Mouse (Mus musculus): ENCODE results near the gene Unc119b. TPM values are rescaled to one million over a fixed set of nuclear protein-coding genes. Genes with fewer than 3 reads are reported as not detected.
"Not testable (repeated sequence)": the region's sequence is repeated elsewhere in the genome, so short reads cannot be mapped to it uniquely, and the experiment has no call there.

The Unc119b gene
- total RNA-seq, 2 experiments from 2014 or later = 25.2 to 31.0 TPM

GRCm38 (mm10) chr5:115100473-115100872 lies 34.3 kb downstream of the Unc119b start:
- no peak overlapping the region; the same call in 1 of the 2 replicates for H3K27ac ChIP-seq
- intact Hi-C loops (cut with DNase I) = no loop called here
- DNase-seq (ENCODE audit: extremely low spot score in 1 of 2, low spot score in 2 of 2) = no peak
- no peak for TF ChIP-seq CTCF (IDR thresholded peaks at IDR 0.05)
- H3K4me3 ChIP-seq = no peak overlapping the region

GRCm38 (mm10) chr5:115099991-115100390 lies 34.8 kb downstream of the Unc119b start:
- no peak for DNase-seq (ENCODE audit: extremely low spot score in 1 of 2, low spot score in 2 of 2)
- intact Hi-C loops (cut with DNase I) = no loop called here
- no peak for TF ChIP-seq CTCF (IDR thresholded peaks at IDR 0.05)
- Histone ChIP-seq H3K27ac (no peak overlapping the region), H3K4me3 (no peak overlapping the region)

- intact Hi-C loops (cut with DNase I) = no loop called here
- TF ChIP-seq CTCF (IDR thresholded peaks at IDR 0.05) = no peak
- DNase-seq (ENCODE audit: extremely low spot score in 1 of 2, low spot score in 2 of 2) = no peak
- Histone ChIP-seq H3K27ac (no peak overlapping the region), H3K4me3 (no peak overlapping the region)
Measured at GRCm38 (mm10) chr5:115099530-115099929, 35.2 kb downstream of the Unc119b start.

- H3K27ac ChIP-seq = no peak within 1 kb of the TSS
- intact Hi-C loops (cut with DNase I) = no loop called here
- no peak within 1 kb of the TSS for H3K4me3 ChIP-seq
- TF ChIP-seq CTCF (IDR thresholded peaks at IDR 0.05) = no peak
- no peak for DNase-seq (ENCODE audit: extremely low spot score in 1 of 2, low spot score in 2 of 2)
Measured at GRCm38 (mm10) chr5:115098195-115098594, 36.6 kb downstream of the Unc119b start, which contains the start of gene Gm10401. Gm10401 (minus strand) TSS chr5:115098295.

GRCm38 (mm10) chr5:115091776-115092175 lies 43.0 kb downstream of the Unc119b start:
- no peak overlapping the region for H3K4me3 ChIP-seq

GRCm38 (mm10) chr5:115091015-115091414 lies 43.8 kb downstream of the Unc119b start:
- no peak for DNase-seq (ENCODE audit: extremely low spot score in 1 of 2, low spot score in 2 of 2)
- Histone ChIP-seq H3K4me3 (no peak overlapping the region), H3K27ac (no peak overlapping the region)
- no peak for TF ChIP-seq CTCF (IDR thresholded peaks at IDR 0.05)
- intact Hi-C loops (cut with DNase I) = no loop called here

More at GRCm38 (mm10) chr5:115091776-115092175, 43.0 kb downstream of the Unc119b start:
- intact Hi-C loops (cut with DNase I) = no loop called here
- H3K27ac ChIP-seq = no peak overlapping the region
- no peak for DNase-seq (ENCODE audit: extremely low spot score in 1 of 2, low spot score in 2 of 2)
- TF ChIP-seq CTCF (IDR thresholded peaks at IDR 0.05) = no peak

- DNase-seq (ENCODE audit: extremely low spot score in 1 of 2, low spot score in 2 of 2) = no peak
- peak; percentile 26 for TF ChIP-seq CTCF (IDR thresholded peaks at IDR 0.05)
- intact Hi-C loops (cut with DNase I) = no loop called here
- Histone ChIP-seq H3K27ac (no peak overlapping the region), H3K4me3 (no peak overlapping the region)
Measured at GRCm38 (mm10) chr5:115089592-115090268, 45.0 kb downstream of the Unc119b start.

- no peak for DNase-seq (ENCODE audit: extremely low spot score in 1 of 2, low spot score in 2 of 2)
- no peak overlapping the region for H3K4me3 ChIP-seq
- no peak for TF ChIP-seq CTCF (IDR thresholded peaks at IDR 0.05)
- intact Hi-C loops (cut with DNase I) = no loop called here
- H3K27ac ChIP-seq = no peak overlapping the region
Measured at GRCm38 (mm10) chr5:115085675-115086074, 49.1 kb downstream of the Unc119b start.

GRCm38 (mm10) chr5:115083492-115083891 lies 51.3 kb downstream of the Unc119b start:
- Histone ChIP-seq H3K4me3 (no peak overlapping the region), H3K27ac (no peak overlapping the region)
- DNase-seq (ENCODE audit: extremely low spot score in 1 of 2, low spot score in 2 of 2) = no peak
- intact Hi-C loops (cut with DNase I) = no loop called here
- no peak for TF ChIP-seq CTCF (IDR thresholded peaks at IDR 0.05)

GRCm38 (mm10) chr5:115081636-115082035 lies 53.1 kb downstream of the Unc119b start:
- intact Hi-C loops (cut with DNase I) = no loop called here

GRCm38 (mm10) chr5:115076144-115076901 lies 58.5 kb downstream of the Unc119b start:
- TF ChIP-seq CTCF (IDR thresholded peaks at IDR 0.05) = peak; percentile 74
- intact Hi-C loops (cut with DNase I) = loop anchor here (1.0 to 2.0 kb wide), 2 partner anchors 64 to 97 kb away; no protein-coding TSS in a partner anchor
- Histone ChIP-seq H3K4me3 (no peak overlapping the region), H3K27ac (no peak overlapping the region)
- peak; percentile 42 to 49 for DNase-seq (ENCODE audit: extremely low spot score in 1 of 2, low spot score in 2 of 2)

More at GRCm38 (mm10) chr5:115081636-115082035, 53.1 kb downstream of the Unc119b start:
- no peak overlapping the region for H3K4me3 ChIP-seq
- no peak for DNase-seq (ENCODE audit: extremely low spot score in 1 of 2, low spot score in 2 of 2)
- H3K27ac ChIP-seq = no peak overlapping the region
- TF ChIP-seq CTCF (IDR thresholded peaks at IDR 0.05) = no peak

- no peak for DNase-seq (ENCODE audit: extremely low spot score in 1 of 2, low spot score in 2 of 2)
- intact Hi-C loops (cut with DNase I) = no loop called here
- Histone ChIP-seq H3K27ac (no peak overlapping the region), H3K4me3 (no peak overlapping the region)
- TF ChIP-seq CTCF (IDR thresholded peaks at IDR 0.05) = no peak
Measured at GRCm38 (mm10) chr5:115074749-115075148, 60.0 kb downstream of the Unc119b start.

GRCm38 (mm10) chr5:115073306-115073705 lies 61.5 kb downstream of the Unc119b start:
- H3K4me3 ChIP-seq; DNase-seq (ENCODE audit: extremely low spot score in 1 of 2, low spot score in 2 of 2); intact Hi-C loops (cut with DNase I); H3K27ac ChIP-seq: not testable (repeated sequence)

Measured in left cerebral cortex, adult 2 months (tissue).